Mouse (Mus musculus) natural killer cell, adult 2 months (primary cell): Measurements from ENCODE around the gene Cxcl10.
"Not testable (repeated sequence)": the region's sequence is repeated elsewhere in the genome, so short reads cannot be mapped to it uniquely, and the experiment has no call there.

Experiments
- DNase-seq, 2 experiments: peaks; one replicate each; pipeline ENCODE4 v3.0.0; 2022; ENCODE audit warnings: low spot score in 2 of 2

The Cxcl10 gene

DNA sequence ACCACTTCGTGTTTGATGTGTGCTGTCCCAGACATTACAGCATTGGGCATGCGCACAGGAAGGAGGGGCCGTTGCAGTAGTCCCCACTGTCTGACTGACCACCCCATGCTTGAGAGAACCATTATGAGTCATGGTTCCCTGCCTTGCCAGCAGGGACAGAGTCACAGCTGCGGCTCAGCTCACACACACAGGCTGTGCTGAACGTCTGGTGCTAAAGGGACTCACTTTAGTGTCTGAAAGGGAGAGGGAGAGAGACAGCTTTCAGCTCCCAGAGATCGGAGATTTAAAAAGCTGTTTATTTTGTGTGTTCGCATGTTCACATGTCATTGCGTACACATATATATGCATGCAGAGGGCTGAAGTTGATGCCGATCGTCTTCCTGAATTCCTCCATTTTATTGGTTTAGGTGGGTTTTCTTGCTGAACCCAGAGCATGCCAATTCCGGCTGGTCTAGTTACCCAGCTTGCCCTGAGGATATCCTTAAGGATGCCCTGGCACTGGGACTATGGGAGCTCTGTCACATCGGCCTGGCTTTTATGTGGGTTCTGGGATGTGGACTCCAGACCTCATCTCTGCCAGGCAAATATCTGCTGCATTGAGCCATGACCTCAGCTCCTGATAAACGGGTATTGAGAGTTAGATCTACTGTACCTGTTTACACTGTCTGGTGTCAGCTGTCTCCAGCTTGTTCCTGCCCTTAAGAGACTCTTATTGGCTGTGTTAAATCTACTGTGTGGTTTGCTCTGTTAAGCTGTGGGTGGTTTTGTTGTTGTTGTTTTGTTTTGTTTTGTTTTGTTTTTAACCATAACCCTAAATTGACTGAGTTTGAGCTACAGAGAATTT lies 20.7 kb upstream of the Cxcl10 start:
- DNase-seq, result peak in 1 of 2 experiments; percentile 25

DNA sequence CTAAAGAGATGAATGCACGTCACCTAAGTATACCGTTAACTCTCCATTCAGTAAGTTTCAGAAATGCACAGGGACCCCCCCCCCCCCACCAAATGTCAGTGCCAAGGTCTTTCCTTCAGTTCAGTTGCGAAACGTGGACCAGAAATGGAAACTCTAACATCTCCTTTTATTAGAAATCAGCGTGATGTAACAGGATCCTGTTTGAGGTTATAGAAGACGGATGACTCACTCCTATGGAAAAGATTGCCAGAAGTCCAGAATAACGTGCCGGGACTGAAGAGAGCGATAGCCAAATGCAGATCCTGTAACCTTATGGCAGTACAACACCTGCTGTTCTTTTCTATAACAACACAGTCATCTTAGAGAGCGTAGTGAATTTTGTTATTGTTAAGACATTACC lies 19.7 kb upstream of the Cxcl10 start:
- DNase-seq, result no peak

DNA sequence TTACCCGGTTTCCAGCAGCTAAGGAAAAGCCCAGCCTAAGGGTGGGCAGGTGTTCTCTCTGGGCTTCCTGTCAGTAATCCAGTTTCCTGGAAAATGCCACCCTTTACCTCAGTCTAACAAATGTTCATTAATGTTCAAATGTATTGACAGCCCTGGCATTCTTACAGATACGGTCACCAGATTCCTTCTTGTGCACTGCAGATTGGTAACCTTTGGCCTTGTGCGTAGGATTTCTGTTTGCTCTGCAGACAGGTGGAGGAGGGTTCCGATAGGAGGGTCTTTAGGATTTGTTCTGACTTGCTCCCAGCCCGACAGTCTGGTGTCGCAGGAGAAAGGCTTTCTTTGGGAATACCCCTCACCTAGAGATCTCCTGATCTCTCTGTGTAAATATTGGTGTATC lies 17.9 kb upstream of the Cxcl10 start:
- no peak for DNase-seq

- no peak for DNase-seq
Observed at GRCm38 (mm10) chr5:92365146-92365705, 16.5 kb upstream of the Cxcl10 start.

DNA sequence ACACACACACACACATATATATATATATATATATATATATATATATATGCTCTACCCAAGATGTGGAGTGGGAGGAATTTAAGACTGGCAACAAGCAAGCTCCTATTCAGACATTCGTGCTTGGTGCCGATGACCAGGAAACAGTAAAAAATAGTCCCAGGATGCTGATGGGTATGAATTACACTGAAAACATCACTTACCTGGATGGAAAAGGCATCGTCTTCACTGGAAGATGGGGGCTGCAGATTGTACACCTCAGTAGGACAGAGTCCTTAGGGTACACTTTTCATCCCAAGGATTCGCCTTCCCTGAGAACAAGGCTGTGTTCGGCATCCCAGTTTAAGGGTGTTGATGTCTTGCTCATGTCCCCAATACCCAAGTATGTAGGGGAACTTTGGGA lies 15.3 kb upstream of the Cxcl10 start:
- DNase-seq, result no peak

DNA sequence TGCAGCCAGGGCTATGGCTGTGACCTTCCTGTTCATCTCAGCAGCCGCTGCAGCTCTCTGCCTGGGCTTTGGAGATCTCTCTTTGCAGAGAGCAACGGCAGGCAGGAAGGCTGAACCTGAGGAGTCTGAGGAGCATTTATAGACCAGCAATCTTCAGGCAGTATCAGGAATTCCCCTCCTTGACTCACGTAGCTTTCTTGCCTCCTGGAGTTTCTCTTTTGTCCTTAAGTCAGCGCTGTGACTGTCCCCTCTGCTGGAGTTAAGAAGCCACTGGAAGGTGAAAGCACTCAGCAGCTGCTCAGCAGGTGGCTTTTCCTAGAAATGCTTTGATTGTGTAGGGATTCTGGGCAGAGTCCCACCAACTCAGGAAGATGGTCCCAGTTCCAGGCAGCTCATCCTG lies 14.5 kb upstream of the Cxcl10 start:
- DNase-seq, result no peak

DNA sequence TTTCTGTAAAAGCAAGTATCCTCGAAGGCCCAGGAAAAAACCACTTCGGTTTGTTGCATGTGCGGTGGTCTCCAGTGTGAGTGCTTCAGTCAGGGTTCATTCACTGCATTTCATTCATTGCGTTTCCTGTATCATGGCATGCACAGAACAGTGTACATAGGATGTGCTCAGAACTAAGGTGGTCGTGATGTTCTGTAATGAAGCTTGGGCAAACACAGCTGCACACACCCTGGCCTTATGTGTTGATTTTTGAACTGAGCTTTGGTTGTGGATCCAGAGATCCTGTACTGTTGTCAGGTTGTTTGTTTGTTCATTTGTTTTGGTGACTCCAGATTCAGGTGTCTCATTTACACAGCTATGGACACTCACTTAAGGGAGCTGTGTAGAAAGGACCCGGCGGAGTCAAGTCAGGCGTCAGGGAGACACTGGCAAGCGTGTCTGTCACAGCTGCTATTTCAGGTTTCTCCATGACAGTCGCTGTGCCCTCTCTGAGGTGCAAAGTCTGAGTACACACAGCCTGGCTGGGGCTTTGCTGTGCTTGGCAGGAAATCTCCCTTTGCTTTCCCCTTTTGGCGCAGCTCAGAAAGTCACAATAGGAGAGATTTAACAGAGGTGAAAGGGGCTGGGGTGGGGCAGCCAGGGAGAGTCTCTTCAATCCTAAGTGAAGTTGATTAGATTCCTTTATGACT lies 10.2 kb upstream of the Cxcl10 start:
- no peak for DNase-seq

DNA sequence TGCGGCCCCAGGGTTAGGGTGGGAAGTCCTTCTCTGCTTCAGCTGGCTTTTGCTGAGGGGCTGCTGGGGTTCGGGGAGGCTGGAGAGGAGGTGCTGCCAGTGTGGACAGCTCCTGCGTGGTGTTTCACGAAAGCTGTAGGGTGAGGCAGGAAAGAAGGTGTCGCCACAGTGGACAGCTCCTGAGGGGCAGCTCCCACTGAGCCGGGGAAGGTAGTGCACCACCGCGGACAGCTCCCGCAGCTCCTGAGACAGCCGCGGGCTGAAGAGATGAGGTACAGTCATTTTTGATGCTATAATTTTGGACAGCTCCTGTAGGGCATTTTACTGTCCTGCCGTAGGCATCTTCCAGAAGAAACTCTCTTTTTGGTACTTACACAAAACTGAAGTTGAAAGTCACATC lies 9.3 kb upstream of the Cxcl10 start:
- DNase-seq, result no peak

GRCm38 (mm10) chr5:92353517-92353916 lies 4.8 kb upstream of the Cxcl10 start:
- DNase-seq, result peak; percentile 60 to 67

DNA sequence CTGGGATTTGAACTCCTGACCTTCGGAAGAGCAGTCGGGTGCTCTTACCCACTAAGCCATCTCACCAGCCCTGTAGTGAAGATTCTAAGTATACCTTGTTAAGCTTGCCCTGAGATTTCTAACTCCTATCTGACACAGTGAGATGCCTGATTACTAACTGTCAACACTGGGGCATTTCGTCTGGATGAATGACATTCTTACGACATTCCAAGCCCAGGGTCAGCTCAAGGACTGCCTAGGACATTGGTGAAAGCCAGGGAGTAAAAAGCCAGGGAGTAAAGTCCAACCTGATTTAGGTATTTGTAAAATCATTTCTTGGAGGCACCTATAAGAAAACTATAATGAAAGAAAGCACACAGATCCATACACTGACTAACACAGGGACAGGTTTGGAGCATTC lies 4.0 kb upstream of the Cxcl10 start:
- not testable (repeated sequence) for DNase-seq

DNA sequence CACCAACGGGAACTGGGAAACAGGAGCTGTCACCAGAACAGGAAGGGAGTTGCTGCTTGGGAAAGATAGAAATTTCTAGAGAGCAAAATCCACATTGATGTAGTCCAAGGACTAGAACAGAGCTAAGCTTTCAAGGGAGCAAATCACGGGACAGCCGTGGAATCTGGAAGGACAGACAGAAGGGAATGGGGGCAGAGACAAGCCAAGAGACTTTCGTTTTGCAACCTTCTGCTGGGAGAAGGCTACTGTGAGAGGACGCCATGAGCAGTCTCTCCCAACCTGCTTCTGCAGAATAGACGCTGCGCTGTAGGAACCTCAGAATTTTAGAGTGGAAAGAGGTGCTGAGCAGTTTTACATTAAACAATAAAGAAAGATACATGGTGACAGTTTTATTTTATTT lies 1.0 kb upstream of the Cxcl10 start:
- DNase-seq, result no peak

DNA sequence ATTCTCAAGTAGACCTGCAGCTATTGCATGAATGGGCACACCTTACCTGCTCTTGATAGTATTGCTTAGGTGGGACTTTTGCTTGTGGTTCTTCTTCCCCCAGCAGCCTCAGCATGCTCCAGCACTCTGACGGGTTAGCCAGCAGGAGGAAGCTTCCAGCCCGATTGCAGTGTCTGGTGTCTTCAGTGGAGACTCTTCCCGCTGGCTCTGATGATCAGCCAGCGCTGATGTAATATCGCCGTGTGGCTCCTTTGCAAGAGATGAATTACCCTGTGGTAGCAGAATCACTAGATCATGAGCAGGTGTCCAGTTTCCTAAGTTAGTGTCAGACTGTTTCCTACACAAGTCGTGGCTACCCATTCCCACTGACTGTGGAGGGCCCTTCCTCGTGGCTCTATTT lies 3.7 kb downstream of the Cxcl10 start:
- DNase-seq, result no peak

DNA sequence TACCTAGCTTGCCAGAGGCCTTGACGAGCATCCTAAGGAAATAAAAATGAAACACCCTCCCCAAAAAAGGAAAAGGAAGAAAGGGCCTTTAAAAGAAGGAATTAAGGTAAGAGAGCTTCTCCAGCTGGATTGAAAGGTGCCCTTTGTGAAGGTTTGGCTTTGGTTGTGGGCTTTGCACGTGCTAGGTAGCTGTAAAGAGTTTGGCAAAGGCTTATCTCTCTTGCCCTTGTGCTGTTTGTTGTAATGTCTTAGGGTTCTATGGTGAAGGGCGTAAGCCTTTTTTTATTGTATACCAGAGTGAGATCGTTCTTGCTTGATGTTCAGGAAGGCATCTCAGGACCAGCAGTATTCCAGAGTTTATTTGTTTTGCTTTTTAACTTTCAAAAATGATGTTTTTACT lies 8.1 kb downstream of the Cxcl10 start:
- no peak for DNase-seq

GRCm38 (mm10) chr5:92336743-92337142 lies 11.9 kb downstream of the Cxcl10 start:
- no peak for DNase-seq

DNA sequence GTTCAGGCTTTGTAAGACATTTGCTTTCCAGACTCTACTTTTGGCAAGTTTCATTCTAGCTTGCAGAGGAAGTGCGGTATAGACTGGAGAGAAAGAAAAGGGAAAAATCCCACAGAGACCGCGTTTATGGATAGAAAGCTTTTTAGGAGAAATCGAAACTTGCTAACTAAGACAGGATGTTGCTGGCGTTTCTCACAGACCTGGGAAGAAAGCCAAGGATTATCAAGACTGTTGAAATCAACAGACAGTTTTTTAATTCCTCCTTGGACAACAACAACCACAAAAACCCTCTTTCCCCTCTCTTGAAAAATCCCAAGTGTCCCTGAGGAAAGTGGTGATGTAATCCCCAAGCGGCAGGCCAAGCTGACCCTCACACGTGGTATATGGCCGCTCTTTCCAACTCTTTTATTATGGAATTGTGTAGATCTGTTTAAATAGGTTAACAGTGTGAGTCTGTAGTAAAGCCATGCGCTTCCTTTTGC lies 16.3 kb downstream of the Cxcl10 start:
- DNase-seq, result no peak

GRCm38 (mm10) chr5:92331635-92332338 lies 16.9 kb downstream of the Cxcl10 start, which contains the start of gene Art3:
TSS of gene Art3 (plus strand) at chr5:92331827.
- DNase-seq, result no peak

GRCm38 (mm10) chr5:92331122-92331521 lies 17.6 kb downstream of the Cxcl10 start:
- no peak for DNase-seq

GRCm38 (mm10) chr5:92327929-92328328 lies 20.8 kb downstream of the Cxcl10 start, which contains the start of gene Cxcl9:
TSS of gene Cxcl9 (minus strand) at chr5:92328079.
- no peak for DNase-seq

DNA sequence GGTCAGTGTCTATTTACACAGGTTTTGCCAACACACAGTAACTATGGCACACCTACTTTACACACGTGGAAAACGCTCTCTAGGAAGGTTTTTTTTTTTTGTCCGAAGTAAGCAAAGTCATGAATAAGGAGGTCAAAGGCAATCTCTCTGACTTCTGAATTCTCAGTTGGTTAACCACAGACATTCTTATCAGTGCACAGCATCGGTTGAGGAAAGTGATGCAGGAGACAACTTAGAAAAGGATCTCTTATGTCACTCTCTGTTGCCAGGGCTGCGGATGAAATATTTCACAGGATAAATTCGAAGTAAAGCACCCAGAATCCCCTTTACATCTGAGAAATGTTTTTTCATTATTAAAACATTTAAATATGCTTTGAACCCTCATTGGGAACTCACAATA lies 21.3 kb downstream of the Cxcl10 start:
- DNase-seq, result peak; percentile 14 to 30

DNA sequence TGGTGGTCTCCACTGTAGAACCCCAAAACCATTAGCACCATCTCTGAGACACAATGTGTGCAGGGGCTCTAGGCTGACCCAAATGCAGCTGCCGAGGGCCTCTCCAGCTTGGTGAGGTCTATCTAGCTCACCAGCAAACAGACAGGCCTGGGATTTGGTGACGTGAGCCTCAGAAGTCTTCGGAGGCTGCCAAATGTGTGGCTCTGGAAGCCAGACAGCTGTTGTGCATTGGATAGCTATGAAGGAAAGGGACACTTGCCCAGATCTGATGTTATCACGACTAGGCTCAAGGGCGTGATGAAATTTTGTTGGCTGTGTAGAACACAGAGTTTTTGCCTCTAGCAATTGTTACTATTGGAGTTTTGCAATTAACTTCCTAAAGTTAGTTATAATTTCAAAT lies 25.4 kb downstream of the Cxcl10 start:
- no peak for DNase-seq

DNA sequence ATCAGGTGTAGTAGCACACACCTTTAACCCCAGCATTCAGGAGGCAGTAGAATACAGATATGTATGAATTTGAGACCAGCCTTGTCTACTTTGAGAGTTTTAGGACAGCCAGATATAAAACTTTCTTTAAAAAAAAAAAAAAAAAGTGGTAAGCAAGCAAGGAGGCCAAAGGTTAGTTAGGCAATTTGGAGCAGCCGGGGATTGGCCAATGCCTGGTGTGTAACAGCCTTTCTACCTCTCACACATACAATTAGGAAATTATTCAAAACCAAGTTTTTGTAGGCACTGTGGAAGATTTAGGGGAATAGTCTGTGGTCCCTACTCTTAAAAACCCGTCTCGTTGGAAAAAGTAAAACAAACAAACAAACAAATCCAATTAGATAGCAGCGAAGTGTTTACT lies 26.1 kb downstream of the Cxcl10 start:
- no peak for DNase-seq
